Mouse (Mus musculus) kidney, adult 2 months (tissue): ENCODE measurements around the gene Tmem256. TPM values are rescaled to one million over a fixed set of nuclear protein-coding genes. Genes with fewer than 3 reads are reported as not detected.

Experiments used
- DNase-seq: peaks from one replicate; pipeline ENCODE4 v3.0.0; 2021
- H3K27ac ChIP-seq: fragments of 200-500 bp; 2 replicates; pipeline ENCODE4 v1.5.1; 2012; ENCODE audit warnings: low read depth, low read length, control low read depth, inconsistent platforms; ENCODE audit not compliant: insufficient read depth
- H3K27me3 ChIP-seq: fragments of 200-500 bp; replicated peaks from 2 replicates; pipeline ENCODE4 v1.6.1; 2012; ENCODE audit warnings: mild to moderate bottlenecking, moderate library complexity, low read length, inconsistent platforms; ENCODE audit not compliant: control insufficient read depth, insufficient read depth
- H3K36me3 ChIP-seq: fragments of 200-500 bp; 2 replicates; pipeline ENCODE4 v1.6.1; 2012; ENCODE audit warnings: mild to moderate bottlenecking, moderate library complexity, low read length, inconsistent platforms; ENCODE audit not compliant: control insufficient read depth, insufficient read depth
- H3K4me1 ChIP-seq: fragments of 200-500 bp; 2 replicates; pipeline ENCODE4 v1.6.1; 2011; ENCODE audit warnings: low read length; ENCODE audit not compliant: control insufficient read depth, insufficient read depth
- H3K4me3 ChIP-seq: fragments of 200-500 bp; 2 replicates; pipeline ENCODE4 v1.5.1; 2011; ENCODE audit warnings: mild to moderate bottlenecking, low read depth, low read length, control low read depth; ENCODE audit not compliant: insufficient read depth
- CTCF ChIP-seq: fragments of 200-500 bp; conservative IDR thresholded peaks from 2 replicates; pipeline ENCODE4 v1.5.1; 2011; ENCODE audit warnings: low read depth, mild to moderate bottlenecking, control low read depth, low read length, moderate library complexity, mixed read lengths; ENCODE audit not compliant: insufficient read depth, insufficient read length
- POLR2A ChIP-seq: fragments of 200-500 bp; IDR thresholded peaks from one replicate; pipeline ENCODE4 v1.6.1; 2011; ENCODE audit warnings: low read depth, low read length, control low read depth
- WGBS: fragments of 180-500 bp; shearing (Covaris S2); methylation state at CpG from one replicate; pipeline ENCODE4 v1.1.7; 2018; 5-methylcytosine and 5-hydroxymethylcytosine counted together
- polyA plus RNA-seq: library from polyadenylated mRNA; depleted of rRNA; stranded (reverse); fragments of >200 nt; gene quantifications from 2 replicates; pipeline ENCODE4 v1.2.3, GENCODE M21; 2012

The Tmem256 gene
- polyA plus RNA-seq, 1 experiment = 551 TPM

DNA sequence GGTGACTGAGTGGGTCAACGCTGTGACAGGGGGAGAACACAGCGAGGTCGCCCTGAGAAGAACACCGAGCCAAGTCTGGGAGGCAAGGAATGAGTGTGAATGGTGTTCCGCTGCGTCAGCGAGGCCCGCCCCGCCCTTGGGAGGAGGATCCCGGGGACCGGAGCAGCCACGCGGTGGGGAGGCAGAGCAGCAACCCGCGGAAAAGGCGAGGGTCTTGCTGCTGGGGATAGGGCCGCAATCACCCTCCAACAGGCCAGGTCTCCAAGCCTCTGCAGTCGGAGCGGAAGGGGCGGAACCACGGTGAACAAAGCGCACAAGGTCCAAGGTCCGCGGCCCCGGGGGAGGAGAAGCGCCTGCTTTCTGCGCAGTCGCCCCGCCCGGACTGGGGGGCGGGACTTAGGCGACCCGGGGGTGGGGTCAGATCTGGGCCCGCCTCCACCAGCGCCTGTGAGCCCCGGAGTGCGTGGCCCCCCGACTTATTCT lies 7.9 kb downstream of the Tmem256 start, which contains the start of gene Plscr3:
TSS of gene Plscr3 (plus strand) at position 179 of the 483 bp plus-strand sequence.
- no peaks in the 10 kb centered on the region for H3K36me3 ChIP-seq
- TF ChIP-seq CTCF (no peak), POLR2A (peak; percentile 67)
- peak within 1 kb of the TSS; percentile 92 for H3K27ac ChIP-seq
- peak within 1 kb of the TSS; percentile 65 for H3K4me3 ChIP-seq
- no peaks in the 10 kb centered on the region for H3K27me3 ChIP-seq
- under 1% methylated on average over 37 of the region's 38 CpGs for WGBS
- DNase-seq = peak; percentile 97
- peaks cover 8% of the 10 kb centered on the region; the same call in 1 of the 2 replicates for H3K4me1 ChIP-seq

DNA sequence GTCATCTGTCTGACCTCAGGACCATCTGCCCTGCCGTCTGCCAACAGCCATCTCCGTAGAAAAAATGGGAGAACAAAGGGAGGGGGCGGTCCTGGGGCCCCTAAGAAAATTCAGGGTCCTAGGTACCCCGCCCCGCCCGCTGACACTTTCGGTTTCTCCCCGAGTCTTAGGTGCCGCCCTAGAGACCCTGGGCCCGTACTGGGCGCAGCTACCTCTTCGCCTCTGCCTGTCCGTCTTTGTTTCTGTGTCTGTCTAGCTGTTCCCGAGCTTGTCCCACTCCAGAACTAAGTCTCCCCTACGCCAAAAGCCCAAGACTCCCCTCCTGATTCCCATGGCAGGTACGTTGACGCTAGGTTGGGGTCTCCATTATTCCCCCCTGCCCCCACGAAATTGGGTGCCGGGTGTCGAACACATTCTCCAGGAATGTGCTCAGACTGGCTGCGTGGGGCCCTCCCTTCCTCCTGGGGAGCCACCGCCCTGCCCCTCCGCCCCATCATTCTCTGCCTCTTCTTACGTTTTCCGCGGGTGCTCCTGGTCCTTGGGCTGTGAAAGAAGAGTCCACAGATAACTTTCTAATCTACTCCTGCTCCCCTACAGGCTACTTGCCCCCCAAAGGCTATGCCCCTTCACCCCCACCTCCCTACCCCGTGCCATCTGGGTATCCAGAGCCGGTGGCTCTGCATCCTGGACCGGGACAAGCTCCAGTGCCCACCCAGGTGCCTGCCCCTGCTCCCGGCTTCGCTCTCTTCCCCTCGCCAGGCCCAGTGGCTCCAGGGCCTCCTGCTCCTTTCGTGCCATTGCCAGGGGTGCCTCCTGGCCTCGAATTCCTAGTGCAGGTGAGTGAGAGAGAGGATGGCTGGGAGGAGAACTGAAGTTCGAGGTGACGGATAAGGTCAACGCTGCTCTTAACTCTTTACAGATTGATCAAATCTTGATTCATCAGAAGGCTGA lies 8.7 kb downstream of the Tmem256 start:
- Histone ChIP-seq H3K4me1 (peaks cover 8% of the 10 kb centered on the region; the same call in 1 of the 2 replicates), H3K27ac (peak overlapping the region; percentile 37), H3K4me3 (peak overlapping the region; percentile 65), H3K27me3 (no peaks in the 10 kb centered on the region), H3K36me3 (no peaks in the 10 kb centered on the region)
- TF ChIP-seq POLR2A (no peak), CTCF (no peak)
- WGBS = 12% methylated on average over 37 of the region's 37 CpGs
- DNase-seq = peak; percentile 32

DNA sequence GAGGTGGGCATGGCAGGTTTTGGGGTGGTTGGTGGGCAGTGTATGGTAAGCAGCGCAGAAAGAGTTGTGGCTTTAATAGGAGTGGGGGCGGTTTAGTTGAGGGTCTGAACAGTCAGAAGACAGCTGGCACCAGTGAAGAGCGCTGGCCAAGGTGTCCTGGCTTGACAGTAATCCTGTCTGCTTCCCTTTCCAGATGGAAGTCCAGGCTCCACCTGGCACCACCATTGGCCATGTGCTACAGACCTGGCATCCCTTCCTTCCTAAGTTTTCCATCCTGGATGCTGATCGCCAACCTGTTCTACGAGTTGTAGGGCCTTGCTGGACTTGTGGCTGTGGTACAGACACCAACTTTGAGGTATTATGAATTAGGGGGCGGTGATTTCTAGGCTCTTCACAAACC lies 9.7 kb downstream of the Tmem256 start:
- Histone ChIP-seq H3K4me3 (no peak overlapping the region), H3K36me3 (no peaks in the 10 kb centered on the region), H3K4me1 (peaks cover 8% of the 10 kb centered on the region; the same call in 1 of the 2 replicates), H3K27me3 (no peaks in the 10 kb centered on the region), H3K27ac (no peak overlapping the region)
- no peak for TF ChIP-seq POLR2A
- 98% methylated on average over 6 of the region's 6 CpGs for WGBS
- no peak for DNase-seq

DNA sequence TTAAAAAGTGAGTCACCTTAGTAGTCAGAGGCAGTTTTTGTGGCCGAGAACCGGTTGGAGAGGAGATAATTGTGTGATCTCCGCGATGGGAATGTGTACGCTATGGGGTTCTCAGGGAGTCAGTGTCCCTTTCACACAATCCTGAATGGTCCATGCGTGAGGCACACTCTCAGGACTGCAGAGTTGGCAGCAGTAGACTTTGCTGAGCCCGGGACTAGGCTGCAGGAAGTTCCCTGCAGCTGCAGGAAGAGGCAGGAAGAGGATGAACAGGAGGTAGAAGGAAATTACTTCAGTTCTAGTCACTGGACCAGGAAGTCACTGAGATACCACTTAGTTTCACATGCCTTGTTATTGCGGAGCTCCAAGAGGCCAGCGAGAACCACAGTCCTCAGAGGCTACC lies 10.8 kb downstream of the Tmem256 start:
- TF ChIP-seq CTCF = no peak
- no peaks in the 10 kb centered on the region for H3K36me3 ChIP-seq
- no peak overlapping the region for H3K27ac ChIP-seq
- H3K27me3 ChIP-seq = no peaks in the 10 kb centered on the region
- no peak overlapping the region for H3K4me3 ChIP-seq
- WGBS = 78% methylated on average over 9 of the region's 9 CpGs
- peak; percentile 23 for DNase-seq
- peaks cover 8% of the 10 kb centered on the region; the same call in 1 of the 2 replicates for H3K4me1 ChIP-seq

DNA sequence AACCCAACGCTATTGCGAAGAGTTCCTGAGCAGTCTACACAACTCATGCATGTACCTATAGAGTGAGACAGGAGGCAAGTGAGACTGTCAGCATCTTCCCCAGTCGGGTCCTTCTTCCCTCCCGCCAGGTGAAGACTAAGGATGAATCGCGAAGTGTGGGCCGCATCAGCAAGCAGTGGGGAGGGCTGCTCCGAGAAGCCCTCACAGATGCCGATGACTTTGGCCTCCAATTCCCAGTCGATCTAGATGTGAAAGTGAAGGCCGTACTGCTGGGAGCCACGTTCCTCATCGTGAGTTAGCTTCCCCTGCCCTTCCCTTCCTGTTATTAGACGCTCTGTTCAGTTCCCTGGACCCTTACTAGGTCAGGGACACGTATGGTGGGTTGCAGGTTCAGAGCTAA lies 11.6 kb downstream of the Tmem256 start:
- H3K4me3 ChIP-seq = no peak overlapping the region
- no peak for DNase-seq
- peaks cover 8% of the 10 kb centered on the region; the same call in 1 of the 2 replicates for H3K4me1 ChIP-seq
- 90% methylated on average over 15 of the region's 15 CpGs for WGBS
- no peaks in the 10 kb centered on the region for H3K27me3 ChIP-seq
- no peak for TF ChIP-seq CTCF
- TF ChIP-seq POLR2A = no peak
- H3K36me3 ChIP-seq = no peaks in the 10 kb centered on the region
- H3K27ac ChIP-seq = no peak overlapping the region

DNA sequence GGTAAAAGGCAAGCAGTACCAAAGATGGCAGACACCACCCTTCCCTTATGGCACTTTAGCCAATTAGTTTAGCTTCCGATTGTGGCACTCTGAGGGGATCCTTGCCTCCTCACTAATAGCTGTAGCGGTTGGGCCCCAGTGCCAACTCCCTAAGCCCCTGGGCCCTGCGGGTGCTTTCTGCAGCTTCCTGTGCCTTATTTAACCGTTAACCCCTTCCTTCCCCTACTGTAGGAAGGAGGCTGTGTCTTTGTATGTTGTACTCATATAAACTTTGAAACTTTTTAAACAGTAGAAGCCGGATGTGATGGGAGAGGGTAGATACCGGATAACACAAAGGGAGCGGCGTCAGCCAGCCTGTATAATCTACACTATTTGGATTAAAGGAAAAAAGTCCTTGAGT lies 12.4 kb downstream of the Tmem256 start:
- WGBS = 77% methylated on average over 8 of the region's 8 CpGs
- Histone ChIP-seq H3K36me3 (no peaks in the 10 kb centered on the region), H3K4me3 (no peak overlapping the region), H3K4me1 (peaks cover 3% of the 10 kb centered on the region; the same call in 1 of the 2 replicates), H3K27me3 (no peaks in the 10 kb centered on the region), H3K27ac (no peak overlapping the region)
- TF ChIP-seq POLR2A (no peak), CTCF (no peak)
- no peak for DNase-seq

DNA sequence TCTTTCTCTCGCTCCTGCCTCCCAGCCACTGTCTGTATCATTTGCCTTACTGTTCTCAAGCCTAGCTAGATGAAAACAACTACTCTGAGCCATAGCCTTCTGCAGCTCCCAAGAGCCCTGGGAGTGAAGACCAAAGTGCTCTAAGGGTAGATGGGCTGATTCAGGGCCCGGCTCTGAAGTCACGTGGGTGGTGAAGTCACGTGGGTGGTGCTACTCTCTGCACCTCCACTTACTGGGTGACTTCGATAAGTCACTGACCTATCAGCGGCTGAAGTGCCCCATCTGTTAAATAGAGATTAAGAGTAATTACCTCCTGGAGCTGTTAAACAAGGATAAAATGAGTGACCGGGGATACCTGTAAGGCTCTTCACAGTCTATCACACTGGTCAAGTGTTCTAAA lies 15.7 kb downstream of the Tmem256 start:
- Histone ChIP-seq H3K27ac (no peak overlapping the region), H3K36me3 (no peaks in the 10 kb centered on the region), H3K4me3 (no peak overlapping the region), H3K27me3 (no peaks in the 10 kb centered on the region), H3K4me1 (no peaks in the 10 kb centered on the region; the same call in 1 of the 2 replicates)
- WGBS = 54% methylated on average over 7 of the region's 7 CpGs
- DNase-seq = peak; percentile 49
- TF ChIP-seq CTCF = no peak
- no peak for TF ChIP-seq POLR2A

GRCm38 (mm10) chr11:69854680-69855079 lies 16.4 kb downstream of the Tmem256 start:
- Histone ChIP-seq H3K27ac (no peak overlapping the region), H3K27me3 (no peaks in the 10 kb centered on the region), H3K4me3 (no peak overlapping the region), H3K4me1 (no peaks in the 10 kb centered on the region; the same call in 1 of the 2 replicates), H3K36me3 (no peaks in the 10 kb centered on the region)
- 72% methylated on average over 10 of the region's 10 CpGs for WGBS
- no peak for DNase-seq
- TF ChIP-seq CTCF = no peak
- TF ChIP-seq POLR2A = no peak
